Mouse (Mus musculus) liver, embryonic 14.5 days (tissue): Measurements from ENCODE around the gene Tcl1b1. TPM values are rescaled to one million over a fixed set of nuclear protein-coding genes. Genes with fewer than 3 reads are reported as not detected.
"Not testable (repeated sequence)": the region's sequence is repeated elsewhere in the genome, so short reads cannot be mapped to it uniquely, and the experiment has no call there.

Experiments used
- ATAC-seq: fragments of 200-750 bp; cut with Nextera tagmentation; 2 replicates; pipeline ENCODE4 v1.8.0; 2017; ENCODE audit warnings: moderate number of reproducible peaks, mild to moderate bottlenecking, moderate library complexity; ENCODE audit not compliant: insufficient read depth
- DNase-seq, 3 experiments: peaks; one replicate each; pipeline ENCODE4 v3.0.0-alpha.2; 2012 to 2013; ENCODE audit warnings: low read depth in 3 of 3, low spot score in 3 of 3
- H3K27ac ChIP-seq: fragments of 300-500 bp; sonication (generic); 2 replicates; pipeline ENCODE4 v1.5.1; 2014; ENCODE audit warnings: moderate library complexity, mild to moderate bottlenecking, control low read depth, inconsistent platforms
- H3K27me3 ChIP-seq: fragments of 300-500 bp; sonication (generic); 2 replicates; pipeline ENCODE4 v1.6.1; 2014; ENCODE audit warnings: mild to moderate bottlenecking, low read length, moderate library complexity; ENCODE audit not compliant: control insufficient read depth, insufficient read depth
- H3K36me3 ChIP-seq: fragments of 300-500 bp; sonication (generic); replicated peaks from 2 replicates; pipeline ENCODE4 v1.6.1; 2014; ENCODE audit warnings: low read depth; ENCODE audit not compliant: control insufficient read depth, insufficient read depth
- H3K4me1 ChIP-seq, 2 experiments: fragments of 200-500 bp in 1 of 2; fragments of 300-500 bp in 1 of 2; sonication (generic) in 1 of 2; replicated peaks; 2 replicates each; pipeline ENCODE4 v1.6.1; 2012 to 2014; ENCODE audit warnings: antibody characterized with exemption in 1 of 2, inconsistent platforms in 1 of 2, low read length in 1 of 2; ENCODE audit not compliant: control insufficient read depth in 2 of 2, insufficient read depth in 2 of 2
- H3K4me2 ChIP-seq: fragments of 300-500 bp; sonication (generic); 2 replicates; pipeline ENCODE4 v1.6.1; 2014; ENCODE audit warnings: low read depth, mild to moderate bottlenecking, control low read depth, moderate library complexity
- H3K4me3 ChIP-seq, 2 experiments: fragments of 200-500 bp in 1 of 2; fragments of 300-500 bp in 1 of 2; sonication (generic) in 1 of 2; 2 replicates each; pipeline ENCODE4 v1.5.1; 2012 to 2014; ENCODE audit warnings: low read depth in 2 of 2, low read length in 2 of 2, mild to moderate bottlenecking in 2 of 2, control low read depth in 1 of 2, inconsistent platforms in 1 of 2, moderate library complexity in 1 of 2; ENCODE audit not compliant: insufficient read depth in 1 of 2
- H3K9ac ChIP-seq: fragments of 300-500 bp; sonication (generic); replicated peaks from 2 replicates; pipeline ENCODE4 v1.6.1; 2014; ENCODE audit warnings: mild to moderate bottlenecking, control low read depth, moderate library complexity
- H3K9me3 ChIP-seq: fragments of 300-500 bp; sonication (generic); 2 replicates; pipeline ENCODE4 v1.6.1; 2016; ENCODE audit warnings: low read length, mixed read lengths; ENCODE audit not compliant: control insufficient read depth
- CTCF ChIP-seq: IDR thresholded peaks from 2 replicates; pipeline ENCODE4 v1.5.1; 2016; ENCODE audit warnings: antibody characterized with exemption, low read depth, control low read depth
- EP300 ChIP-seq: IDR thresholded peaks from 2 replicates; pipeline ENCODE4 v1.6.1; 2016; ENCODE audit warnings: antibody characterized with exemption, low read depth
- WGBS: fragments of 180-500 bp; shearing (Covaris S2); extraction: QIAGEN DNeasy Blood & Tissue Kit; methylation state at CpG from one replicate; pipeline ENCODE4 v1.1.7; 2014; ENCODE audit not compliant: insufficient replicate concordance; 5-methylcytosine and 5-hydroxymethylcytosine counted together
- polyA plus RNA-seq, 2 experiments: library from polyadenylated mRNA; depleted of rRNA in 1 of 2; stranded (reverse) in 1 of 2; unstranded in 1 of 2; fragments of >200 nt; fragmentation: Nextera tagmentation in 1 of 2; extraction: Ambion mirVana in 1 of 2; gene quantifications; 2 replicates each; pipeline versions ENCODE4 v1.2.1 to v1.2.3; 2012 to 2014

Gene Tcl1b1
- polyA plus RNA-seq, 2 experiments = not detected

- Histone ChIP-seq H3K4me2 (no peak overlapping the region), H3K36me3 (no peaks in the 10 kb centered on the region), H3K27me3 (no peaks in the 10 kb centered on the region), H3K4me1 (no peaks in the 10 kb centered on the region), H3K9me3 (no peaks in the 10 kb centered on the region), H3K27ac (no peak overlapping the region), H3K9ac (no peak overlapping the region), H3K4me3 (no peak overlapping the region)
- 51% methylated on average over 4 of the region's 4 CpGs for WGBS
- DNase-seq (no peak), ATAC-seq (no peak)
- no peak for TF ChIP-seq EP300
Measured at GRCm38 (mm10) chr12:105126516-105126915, 33.0 kb upstream of the Tcl1b1 start.

GRCm38 (mm10) chr12:105127607-105128006, 31.9 kb upstream of the Tcl1b1 start:
- no peak for ATAC-seq
- no peak overlapping the region for H3K9ac ChIP-seq
- H3K27me3 ChIP-seq = no peaks in the 10 kb centered on the region
- no peak overlapping the region for H3K4me3 ChIP-seq
- H3K36me3 ChIP-seq = no peaks in the 10 kb centered on the region
- H3K27ac ChIP-seq = no peak overlapping the region
- H3K4me2 ChIP-seq = no peak overlapping the region
- no peak for TF ChIP-seq CTCF
- TF ChIP-seq EP300 = no peak
- H3K9me3 ChIP-seq = no peaks in the 10 kb centered on the region
- no peak for DNase-seq
- 35% methylated on average over 2 of the region's 2 CpGs for WGBS
- H3K4me1 ChIP-seq = no peaks in the 10 kb centered on the region

GRCm38 (mm10) chr12:105129494-105130205, 29.8 kb upstream of the Tcl1b1 start:
- DNase-seq, H3K4me1 ChIP-seq, H3K4me2 ChIP-seq, H3K4me3 ChIP-seq, H3K9ac ChIP-seq, H3K36me3 ChIP-seq, H3K27me3 ChIP-seq, ATAC-seq, H3K9me3 ChIP-seq, H3K27ac ChIP-seq: not testable (repeated sequence)
- TF ChIP-seq CTCF = peak; percentile 22; the same call in 1 of the 2 replicates
- 38% methylated on average over 3 of the region's 3 CpGs for WGBS

- ATAC-seq, H3K27ac ChIP-seq, H3K9ac ChIP-seq, H3K9me3 ChIP-seq, H3K4me1 ChIP-seq, H3K36me3 ChIP-seq, H3K27me3 ChIP-seq, DNase-seq, H3K4me2 ChIP-seq, H3K4me3 ChIP-seq: not testable (repeated sequence)
- WGBS = 18% methylated on average over 2 of the region's 2 CpGs
Measured at GRCm38 (mm10) chr12:105134167-105134566, 25.3 kb upstream of the Tcl1b1 start.

GRCm38 (mm10) chr12:105134826-105135225, 24.7 kb upstream of the Tcl1b1 start:
- not testable (repeated sequence) for H3K4me1 ChIP-seq, DNase-seq, H3K9ac ChIP-seq, H3K4me2 ChIP-seq, H3K27ac ChIP-seq, H3K9me3 ChIP-seq, H3K36me3 ChIP-seq, H3K27me3 ChIP-seq, ATAC-seq, H3K4me3 ChIP-seq
- WGBS = 35% methylated on average over 4 of the region's 4 CpGs

- not testable (repeated sequence) for H3K4me1 ChIP-seq, DNase-seq, H3K4me3 ChIP-seq, H3K4me2 ChIP-seq, H3K27me3 ChIP-seq, H3K36me3 ChIP-seq, ATAC-seq, H3K9ac ChIP-seq, H3K9me3 ChIP-seq, H3K27ac ChIP-seq
- 52% methylated on average over 1 of the region's 1 CpGs for WGBS
Measured at GRCm38 (mm10) chr12:105137729-105138128, 21.8 kb upstream of the Tcl1b1 start.
